Mouse (Mus musculus) liver, embryonic 14.5 days (tissue): ENCODE measurements around the gene Gstm3. TPM values are rescaled to one million over a fixed set of nuclear protein-coding genes. Genes with fewer than 3 reads are reported as not detected.

ENCODE experiments used
- ATAC-seq: fragments of 200-750 bp; cut with Nextera tagmentation; 2 replicates; pipeline ENCODE4 v1.8.0; 2017; ENCODE audit warnings: moderate number of reproducible peaks, mild to moderate bottlenecking, moderate library complexity; ENCODE audit not compliant: insufficient read depth
- DNase-seq, 3 experiments: peaks; one replicate each; pipeline ENCODE4 v3.0.0-alpha.2; 2012 to 2013; ENCODE audit warnings: low read depth in 3 of 3, low spot score in 3 of 3
- H3K27ac ChIP-seq: fragments of 300-500 bp; sonication (generic); 2 replicates; pipeline ENCODE4 v1.5.1; 2014; ENCODE audit warnings: moderate library complexity, mild to moderate bottlenecking, control low read depth, inconsistent platforms
- H3K27me3 ChIP-seq: fragments of 300-500 bp; sonication (generic); 2 replicates; pipeline ENCODE4 v1.6.1; 2014; ENCODE audit warnings: mild to moderate bottlenecking, low read length, moderate library complexity; ENCODE audit not compliant: control insufficient read depth, insufficient read depth
- H3K36me3 ChIP-seq: fragments of 300-500 bp; sonication (generic); replicated peaks from 2 replicates; pipeline ENCODE4 v1.6.1; 2014; ENCODE audit warnings: low read depth; ENCODE audit not compliant: control insufficient read depth, insufficient read depth
- H3K4me1 ChIP-seq, 2 experiments: fragments of 200-500 bp in 1 of 2; fragments of 300-500 bp in 1 of 2; sonication (generic) in 1 of 2; replicated peaks; 2 replicates each; pipeline ENCODE4 v1.6.1; 2012 to 2014; ENCODE audit warnings: antibody characterized with exemption in 1 of 2, inconsistent platforms in 1 of 2, low read length in 1 of 2; ENCODE audit not compliant: control insufficient read depth in 2 of 2, insufficient read depth in 2 of 2
- H3K4me2 ChIP-seq: fragments of 300-500 bp; sonication (generic); 2 replicates; pipeline ENCODE4 v1.6.1; 2014; ENCODE audit warnings: low read depth, mild to moderate bottlenecking, control low read depth, moderate library complexity
- H3K4me3 ChIP-seq, 2 experiments: fragments of 200-500 bp in 1 of 2; fragments of 300-500 bp in 1 of 2; sonication (generic) in 1 of 2; 2 replicates each; pipeline ENCODE4 v1.5.1; 2012 to 2014; ENCODE audit warnings: low read depth in 2 of 2, low read length in 2 of 2, mild to moderate bottlenecking in 2 of 2, control low read depth in 1 of 2, inconsistent platforms in 1 of 2, moderate library complexity in 1 of 2; ENCODE audit not compliant: insufficient read depth in 1 of 2
- H3K9ac ChIP-seq: fragments of 300-500 bp; sonication (generic); replicated peaks from 2 replicates; pipeline ENCODE4 v1.6.1; 2014; ENCODE audit warnings: mild to moderate bottlenecking, control low read depth, moderate library complexity
- H3K9me3 ChIP-seq: fragments of 300-500 bp; sonication (generic); 2 replicates; pipeline ENCODE4 v1.6.1; 2016; ENCODE audit warnings: low read length, mixed read lengths; ENCODE audit not compliant: control insufficient read depth
- CTCF ChIP-seq: IDR thresholded peaks from 2 replicates; pipeline ENCODE4 v1.5.1; 2016; ENCODE audit warnings: antibody characterized with exemption, low read depth, control low read depth
- EP300 ChIP-seq: IDR thresholded peaks from 2 replicates; pipeline ENCODE4 v1.6.1; 2016; ENCODE audit warnings: antibody characterized with exemption, low read depth
- WGBS: fragments of 180-500 bp; shearing (Covaris S2); extraction: QIAGEN DNeasy Blood & Tissue Kit; methylation state at CpG from one replicate; pipeline ENCODE4 v1.1.7; 2014; ENCODE audit not compliant: insufficient replicate concordance; 5-methylcytosine and 5-hydroxymethylcytosine counted together
- polyA plus RNA-seq, 2 experiments: library from polyadenylated mRNA; depleted of rRNA in 1 of 2; stranded (reverse) in 1 of 2; unstranded in 1 of 2; fragments of >200 nt; fragmentation: Nextera tagmentation in 1 of 2; extraction: Ambion mirVana in 1 of 2; gene quantifications; 2 replicates each; pipeline versions ENCODE4 v1.2.1 to v1.2.3; 2012 to 2014

Gene Gstm3
- polyA plus RNA-seq, 2 experiments = 4.1 to 11.7 TPM

DNA sequence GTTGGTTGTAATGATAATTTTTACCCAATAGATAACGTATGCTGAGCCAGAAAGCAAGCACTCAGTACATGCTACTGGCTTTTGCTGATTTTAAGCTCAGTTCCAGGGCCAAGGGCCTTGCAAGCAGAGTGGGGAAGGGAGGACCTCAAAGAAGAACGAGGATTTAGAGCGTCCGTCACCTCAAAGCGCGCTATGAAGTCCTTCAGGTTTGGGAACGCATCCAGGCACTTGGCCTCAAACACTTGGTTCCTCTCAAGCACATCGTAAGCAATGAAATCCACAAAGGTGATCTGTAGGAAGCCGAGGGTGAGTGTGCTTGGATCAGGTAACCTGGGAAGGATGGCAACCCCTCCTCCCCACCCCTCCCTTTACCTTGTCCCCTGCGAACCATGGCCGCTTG is 40.4 kb downstream of the Gstm3 start:
- 0 out of 4 replicates have a peak, but pooled peaks cover 0 to 3% of the 10 kb centered on the region in 2 experiments for H3K4me1 ChIP-seq
- H3K4me3 ChIP-seq = no peak overlapping the region
- no peaks in the 10 kb centered on the region for H3K36me3 ChIP-seq
- WGBS = 68% methylated on average over 11 of the region's 11 CpGs
- no peak overlapping the region for H3K4me2 ChIP-seq
- H3K27ac ChIP-seq = no peak overlapping the region
- ATAC-seq = no peak
- no peak for DNase-seq
- TF ChIP-seq EP300 (no peak), CTCF (no peak)
- H3K9ac ChIP-seq = no peak overlapping the region
- no peaks in the 10 kb centered on the region for H3K27me3 ChIP-seq
- H3K9me3 ChIP-seq = no peaks in the 10 kb centered on the region

DNA sequence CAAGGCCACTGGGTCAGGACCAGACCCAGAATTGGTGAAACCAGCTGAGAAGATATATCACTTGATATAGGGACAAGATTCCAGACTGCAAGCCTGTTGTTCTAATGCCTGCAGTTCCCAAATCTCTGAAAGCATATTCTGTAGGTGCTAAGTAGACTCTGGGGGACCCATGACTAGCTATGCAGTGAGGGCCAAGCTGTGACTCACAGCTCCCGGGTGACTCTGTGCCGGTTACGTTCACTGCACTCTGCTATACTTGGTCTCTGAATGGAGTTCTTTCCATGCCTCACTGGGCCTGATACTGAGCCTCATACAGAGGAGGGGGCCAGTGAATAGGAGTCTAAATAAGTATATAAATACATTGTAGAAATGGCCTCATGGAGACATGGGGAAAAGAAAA is 41.2 kb downstream of the Gstm3 start:
- Histone ChIP-seq H3K36me3 (no peaks in the 10 kb centered on the region), H3K4me1 (0 out of 4 replicates have a peak, but pooled peaks cover 0 to 3% of the 10 kb centered on the region in 2 experiments), H3K9me3 (no peaks in the 10 kb centered on the region), H3K4me2 (no peak overlapping the region), H3K9ac (no peak overlapping the region), H3K27me3 (no peaks in the 10 kb centered on the region), H3K4me3 (no peak overlapping the region), H3K27ac (no peak overlapping the region)
- TF ChIP-seq CTCF (no peak), EP300 (no peak)
- 66% methylated on average over 3 of the region's 3 CpGs for WGBS
- DNase-seq = no peak
- no peak for ATAC-seq

DNA sequence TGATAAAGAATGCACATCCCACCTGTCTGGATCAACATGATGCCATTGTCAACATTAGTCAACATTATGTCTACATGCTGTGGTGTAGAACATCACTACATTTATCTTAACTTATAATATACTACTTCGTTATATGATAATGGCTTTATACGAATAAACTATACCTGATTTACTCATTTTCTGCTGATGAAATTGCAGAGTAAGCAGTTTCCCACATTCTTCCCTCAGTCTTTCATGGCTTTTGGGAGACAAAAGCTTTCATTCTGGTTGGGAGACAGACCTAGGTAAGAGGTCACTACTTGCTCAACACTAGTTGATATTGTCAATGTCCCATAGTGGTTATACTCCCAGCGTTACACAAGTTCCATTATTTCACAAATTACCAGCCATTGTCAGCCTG is 43.7 kb downstream of the Gstm3 start:
- 63% methylated on average over 3 of the region's 3 CpGs for WGBS
- Histone ChIP-seq H3K27ac (no peak overlapping the region), H3K4me2 (no peak overlapping the region), H3K4me3 (no peak overlapping the region), H3K9me3 (no peaks in the 10 kb centered on the region), H3K9ac (no peak overlapping the region), H3K4me1 (no peaks in the 10 kb centered on the region), H3K36me3 (no peaks in the 10 kb centered on the region), H3K27me3 (no peaks in the 10 kb centered on the region)
- TF ChIP-seq CTCF = no peak
- no peak for TF ChIP-seq EP300
- DNase-seq (no peak), ATAC-seq (no peak)

DNA sequence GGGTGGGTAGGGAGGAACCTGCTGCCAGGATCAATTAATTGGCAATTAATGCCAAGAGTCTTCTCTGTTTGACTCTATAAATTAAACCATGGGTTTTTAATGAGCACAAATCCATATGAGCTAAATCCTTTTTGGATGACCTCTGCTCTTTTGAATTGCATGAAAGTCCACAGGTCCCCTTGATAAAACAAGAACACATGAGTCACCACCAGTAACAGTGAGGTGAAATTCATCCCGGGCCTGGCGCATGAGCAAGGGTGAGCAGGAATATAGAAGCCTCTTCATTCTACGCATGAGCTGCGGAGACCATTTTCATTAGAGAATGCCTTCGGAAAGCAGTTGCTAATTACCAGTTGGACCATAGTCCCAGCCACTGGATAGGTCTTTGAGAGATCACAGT is 48.7 kb downstream of the Gstm3 start:
- DNase-seq (no peak), ATAC-seq (no peak)
- no peaks in the 10 kb centered on the region for H3K27me3 ChIP-seq
- WGBS = 68% methylated on average over 5 of the region's 5 CpGs
- H3K4me2 ChIP-seq = no peak overlapping the region
- H3K9ac ChIP-seq = no peak overlapping the region
- TF ChIP-seq CTCF = no peak
- no peak for TF ChIP-seq EP300
- no peak overlapping the region for H3K4me3 ChIP-seq
- H3K9me3 ChIP-seq = no peaks in the 10 kb centered on the region
- H3K27ac ChIP-seq = no peak overlapping the region
- no peaks in the 10 kb centered on the region for H3K4me1 ChIP-seq
- no peaks in the 10 kb centered on the region for H3K36me3 ChIP-seq

GRCm38 (mm10) chr3:107917783-107918408 is 51.2 kb downstream of the Gstm3 start:
- ATAC-seq (no peak), DNase-seq (peak; percentile 39 to 50 (median 42))
- 46% methylated on average over 7 of the region's 7 CpGs for WGBS

More at GRCm38 (mm10) chr3:107917783-107918408, 51.2 kb downstream of the Gstm3 start:
- Histone ChIP-seq H3K27ac (no peak overlapping the region), H3K9me3 (no peaks in the 10 kb centered on the region), H3K9ac (no peak overlapping the region), H3K4me2 (no peak overlapping the region), H3K4me1 (no peaks in the 10 kb centered on the region), H3K27me3 (no peaks in the 10 kb centered on the region), H3K4me3 (no peak overlapping the region), H3K36me3 (no peaks in the 10 kb centered on the region)
- TF ChIP-seq CTCF (peak; percentile 74), EP300 (no peak)
